Mouse (Mus musculus): ENCODE results near the gene Olfr90.
"Not testable (repeated sequence)": the region's sequence is repeated elsewhere in the genome, so short reads cannot be mapped to it uniquely, and the experiment has no call there.

The Olfr90 gene

DNA sequence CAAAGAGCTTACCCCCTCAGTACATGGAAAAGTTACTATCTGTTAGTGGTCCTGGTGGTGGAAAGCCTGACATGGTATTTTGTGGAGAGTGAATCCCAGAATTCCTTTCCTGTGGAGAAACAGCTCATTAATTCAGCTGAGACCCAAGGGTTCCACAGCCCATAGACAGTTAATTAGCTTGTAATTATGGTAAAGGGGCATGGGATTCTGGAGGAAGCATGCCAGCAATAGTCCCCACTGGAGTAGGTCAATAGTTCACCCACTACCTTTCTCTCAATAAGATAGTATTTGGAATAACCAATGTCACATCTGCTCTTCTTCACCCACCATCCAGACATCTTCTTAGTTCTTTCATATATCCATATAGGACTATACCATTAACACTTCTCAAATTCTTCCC is at the start of gene Olfr90:
Gene Olfr90 (minus strand): TSS at position 101 of the 400 bp plus-strand sequence.
- DNase-seq (ENCODE audit: low spot score in 2 of 2) = no peak

DNA sequence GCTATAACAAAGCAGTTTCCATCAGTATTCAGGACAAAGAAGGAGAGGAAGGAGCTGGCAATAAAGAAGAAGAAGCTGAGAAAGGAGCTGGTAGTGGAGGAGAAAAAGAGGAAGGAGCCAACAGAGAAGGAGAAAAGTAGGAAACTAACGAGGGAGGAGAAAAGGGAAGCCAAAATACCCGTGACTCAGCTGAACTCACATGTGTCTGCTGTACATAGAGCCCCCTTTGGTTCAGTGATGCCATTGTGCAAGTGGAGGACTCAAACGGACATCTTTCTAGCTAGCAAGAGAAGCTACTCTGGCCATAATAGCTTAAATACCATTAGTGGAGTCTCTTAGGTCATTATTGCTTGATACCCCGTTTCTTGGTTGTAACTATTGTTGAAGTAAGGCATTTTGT is 43.1 kb upstream of the Olfr90 start:
- not testable (repeated sequence) for DNase-seq (ENCODE audit: low spot score in 2 of 2)

DNA sequence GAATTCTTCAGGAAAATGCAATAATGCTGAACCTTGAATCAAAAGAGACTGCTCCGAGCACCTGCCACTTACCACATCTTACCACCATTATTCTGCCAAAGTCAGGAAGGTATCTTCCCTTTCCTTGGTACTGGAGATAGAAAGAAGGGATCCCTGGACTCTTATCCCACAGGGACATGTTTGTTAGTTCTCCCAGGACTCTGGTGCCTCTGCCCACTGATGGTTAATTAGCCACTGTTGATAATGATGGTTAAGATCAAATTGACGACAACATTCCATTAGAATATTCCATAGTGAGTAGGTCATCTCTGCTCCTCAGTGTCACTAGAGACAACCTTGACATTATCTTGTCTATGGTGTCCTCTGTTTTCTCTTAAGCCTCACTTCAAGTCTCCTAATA is 31.7 kb upstream of the Olfr90 start, which contains the start of gene Olfr92:
Gene Olfr92 (minus strand): TSS at position 101 of the 400 bp plus-strand sequence.
- no peak for DNase-seq (ENCODE audit: low spot score in 2 of 2)

DNA sequence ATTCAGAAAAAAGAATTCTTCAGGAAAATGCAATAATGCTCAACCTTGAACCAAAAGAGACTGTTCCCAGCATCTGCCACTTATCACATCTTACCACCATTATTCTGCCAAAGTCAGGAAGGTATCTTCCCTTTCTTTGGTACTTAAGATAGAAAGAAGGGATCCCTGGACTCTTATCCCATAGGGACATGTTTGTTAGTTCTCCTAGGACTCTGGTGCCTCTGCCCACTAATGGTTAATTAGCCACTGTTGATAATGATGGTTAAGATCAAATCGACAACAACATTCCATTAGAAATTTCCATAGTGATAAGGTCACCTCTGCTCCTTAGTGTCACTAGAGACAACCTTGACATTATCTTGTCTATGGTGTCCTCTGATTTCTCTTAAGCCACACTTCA is 9.9 kb upstream of the Olfr90 start, which contains the start of gene Olfr91:
Gene Olfr91 (minus strand): TSS at position 101 of the 400 bp plus-strand sequence.
- no peak for DNase-seq (ENCODE audit: low spot score in 2 of 2)

DNA sequence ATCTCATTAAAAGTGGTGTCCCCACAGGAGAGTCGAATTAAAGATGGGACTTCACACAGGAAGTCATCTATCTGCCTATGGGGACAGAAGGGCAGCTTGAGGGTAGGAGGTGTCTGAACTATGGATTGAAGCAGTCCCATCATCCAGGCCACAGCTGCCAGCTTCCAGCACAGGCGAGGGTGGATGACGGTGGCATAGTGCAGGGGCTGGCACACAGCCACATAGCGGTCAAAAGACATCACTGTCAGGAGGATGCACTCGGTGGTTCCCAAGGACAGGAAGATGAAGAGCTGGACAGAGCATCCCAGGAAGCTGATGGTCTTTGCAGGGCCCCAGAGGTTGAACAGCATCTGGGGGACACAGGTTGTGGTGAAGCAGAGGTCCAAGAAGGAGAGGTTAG is 5.0 kb upstream of the Olfr90 start:
- DNase-seq (ENCODE audit: low spot score in 2 of 2) = no peak

DNA sequence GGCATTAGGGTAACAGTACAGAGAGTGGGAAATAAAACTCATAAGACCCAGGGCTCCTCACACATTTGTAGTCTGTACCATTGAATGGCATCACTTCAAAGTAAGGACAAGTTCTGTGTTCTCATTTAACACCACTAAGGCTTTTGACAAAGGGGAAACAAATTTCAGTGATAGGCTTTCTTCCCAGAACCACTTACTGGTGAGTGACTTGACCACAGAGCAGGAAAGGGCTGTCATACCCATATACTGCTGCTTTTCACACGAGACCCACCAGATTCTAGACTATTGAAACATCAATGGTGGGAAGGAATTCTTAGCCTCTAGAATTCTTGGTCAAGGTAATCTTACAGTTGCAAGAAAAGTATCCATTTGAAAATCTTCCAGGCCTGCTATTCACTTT is 3.9 kb upstream of the Olfr90 start:
- DNase-seq (ENCODE audit: low spot score in 2 of 2) = no peak

DNA sequence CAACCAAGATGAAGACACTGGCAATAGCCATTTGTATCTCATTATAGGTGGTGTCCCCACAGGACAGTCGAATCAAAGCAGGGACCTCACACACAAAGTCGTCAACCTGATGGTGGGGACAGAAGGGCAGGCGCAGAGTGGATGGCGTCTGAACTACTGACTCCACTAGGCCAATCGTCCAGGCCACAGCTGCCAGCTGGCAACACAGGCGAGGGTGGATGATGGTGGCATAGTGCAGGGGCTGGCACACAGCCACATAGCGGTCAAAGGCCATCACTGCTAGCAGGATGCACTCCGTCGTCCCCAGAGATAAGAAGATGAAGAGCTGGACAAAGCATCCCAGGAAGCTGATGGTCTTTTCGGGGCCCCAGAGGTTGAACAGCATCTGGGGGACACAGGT is 2.8 kb downstream of the Olfr90 start:
- no peak for DNase-seq (ENCODE audit: low spot score in 2 of 2)

DNA sequence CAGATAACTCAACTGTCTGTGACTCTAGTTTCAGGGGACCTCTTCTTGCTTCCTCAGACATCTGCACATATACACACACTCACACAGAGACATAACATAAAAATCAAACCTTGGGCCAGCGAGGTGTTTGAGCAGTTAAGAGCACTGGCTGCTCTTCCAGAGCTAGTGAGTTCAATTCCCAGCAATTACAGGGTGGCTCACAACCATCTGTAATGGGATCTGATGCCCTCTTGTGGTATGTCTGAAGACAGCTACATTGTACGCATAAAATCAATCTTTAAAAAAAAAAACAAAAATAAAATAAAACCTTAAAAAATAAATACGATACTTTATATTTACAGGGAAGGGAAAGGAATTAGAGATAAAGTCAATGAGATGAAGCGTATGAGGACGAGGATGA is 3.7 kb downstream of the Olfr90 start:
- no peak for DNase-seq (ENCODE audit: low spot score in 2 of 2)

DNA sequence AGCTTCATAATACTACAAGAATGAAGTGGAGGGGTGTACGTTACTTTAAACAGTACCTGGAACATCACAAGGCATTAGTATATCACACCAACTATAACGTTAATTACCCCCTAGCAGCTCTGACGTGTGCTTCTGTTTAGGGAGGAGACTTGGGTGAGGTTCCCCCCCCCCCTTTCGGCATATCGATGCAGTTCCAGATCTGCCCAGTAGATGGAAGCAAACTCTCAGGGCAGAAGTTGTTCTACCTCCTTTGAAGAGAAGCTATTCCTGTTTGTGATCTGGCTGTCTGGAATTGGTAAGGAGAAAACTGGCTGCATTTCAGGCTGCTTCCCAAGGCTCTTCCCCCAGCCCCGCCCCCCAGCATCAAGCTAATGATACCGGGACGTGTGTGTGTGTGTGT is 5.0 kb downstream of the Olfr90 start:
- no peak for DNase-seq (ENCODE audit: low spot score in 2 of 2)

DNA sequence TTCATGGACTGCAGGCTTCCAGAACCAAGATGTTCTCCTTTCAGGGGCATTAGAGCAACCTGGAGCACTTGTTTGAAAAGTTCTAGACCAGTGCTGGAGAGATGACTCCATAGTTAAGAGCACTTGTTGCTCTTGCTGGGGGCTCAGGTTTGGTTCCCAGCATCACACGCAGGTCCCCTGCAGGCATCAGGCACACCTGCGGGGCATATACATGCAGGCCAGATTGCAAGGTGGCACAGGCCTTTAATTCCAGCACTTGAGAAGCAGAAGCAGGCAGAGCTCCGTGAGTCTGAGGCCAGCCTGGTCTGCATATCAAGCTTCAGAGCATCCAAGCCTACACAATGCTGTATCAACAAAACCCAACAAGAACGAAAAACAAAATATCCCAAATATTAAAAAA is 6.6 kb downstream of the Olfr90 start:
- DNase-seq (ENCODE audit: low spot score in 2 of 2) = no peak

DNA sequence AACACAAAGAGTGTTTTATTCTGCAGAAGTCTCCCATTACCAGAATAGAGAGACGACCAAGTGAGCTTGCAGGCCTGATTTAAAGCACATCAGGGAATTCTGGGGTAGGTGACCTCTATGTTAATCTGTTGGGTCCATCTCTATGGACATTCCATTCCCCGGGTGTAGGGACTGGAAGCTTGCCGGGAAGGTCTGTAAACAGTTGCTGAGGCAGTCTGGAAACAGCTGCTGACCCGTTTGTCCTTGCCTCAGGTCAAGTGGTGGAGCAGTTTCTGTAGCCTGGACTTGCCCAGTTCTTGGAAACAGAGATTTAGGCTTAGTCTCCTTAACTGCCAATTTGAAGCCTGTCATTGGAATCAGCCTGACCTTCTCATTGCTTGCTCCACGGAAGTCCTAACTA is 8.2 kb downstream of the Olfr90 start:
- DNase-seq (ENCODE audit: low spot score in 2 of 2) = no peak

DNA sequence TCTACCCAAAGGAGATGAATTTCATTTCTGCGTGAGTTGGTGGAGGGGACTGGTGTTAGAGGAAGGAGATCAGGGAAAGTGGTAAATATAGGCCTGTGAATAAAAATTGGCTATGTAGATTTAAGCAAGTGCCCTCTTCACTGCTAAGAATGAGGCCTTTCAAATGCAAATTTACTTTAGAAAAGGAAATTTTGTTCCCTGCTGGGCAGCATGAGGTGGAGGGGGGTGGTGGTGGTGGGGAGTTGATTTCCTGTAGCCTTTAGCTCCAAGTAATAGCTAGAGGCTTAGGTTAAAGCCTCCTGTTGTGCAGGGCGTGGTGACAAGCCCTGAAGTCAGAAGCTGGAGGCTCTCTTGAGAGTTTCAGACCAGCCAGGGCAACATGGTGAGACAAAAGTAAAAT is 9.3 kb downstream of the Olfr90 start:
- no peak for DNase-seq (ENCODE audit: low spot score in 2 of 2)

DNA sequence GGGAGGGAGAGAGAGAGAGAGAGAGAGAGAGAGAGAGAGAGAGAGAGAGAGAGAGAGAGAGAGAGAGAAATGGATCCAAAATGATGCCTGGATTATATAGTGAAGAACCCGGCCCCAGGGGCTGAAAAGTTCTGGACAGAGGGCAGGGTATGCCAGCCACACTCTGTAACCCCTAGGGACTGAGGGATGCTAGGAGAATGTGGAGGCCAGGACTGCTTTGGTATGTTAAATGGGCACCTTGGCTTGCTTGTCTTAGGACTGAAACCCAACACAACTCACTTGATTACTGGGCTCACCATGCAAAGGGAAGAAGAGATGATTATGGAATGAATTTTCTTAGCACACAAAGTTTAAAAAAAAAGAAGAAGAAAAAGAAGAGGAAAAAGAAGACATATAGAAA is 10.1 kb downstream of the Olfr90 start:
- no peak for DNase-seq (ENCODE audit: low spot score in 2 of 2)

DNA sequence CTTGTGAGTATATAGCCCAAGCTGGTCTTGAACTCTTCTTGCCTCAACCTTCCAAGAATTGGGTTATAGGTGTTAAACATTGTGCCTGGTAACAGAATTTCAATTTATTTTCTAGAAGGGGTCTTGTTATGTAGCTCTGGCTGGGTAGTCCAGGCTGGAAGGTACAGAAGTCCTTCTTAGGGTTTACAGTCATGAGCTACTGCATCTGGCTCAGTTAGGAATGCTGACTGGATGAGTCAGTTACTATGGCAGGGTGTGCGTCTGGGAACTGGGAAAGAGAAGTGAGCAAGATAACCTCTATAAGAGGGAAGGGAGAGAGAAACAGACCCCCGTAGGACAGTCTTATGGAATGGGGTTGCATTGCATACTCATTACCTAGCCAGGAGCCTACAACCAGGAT is 12.5 kb downstream of the Olfr90 start:
- DNase-seq (ENCODE audit: low spot score in 2 of 2) = no peak

DNA sequence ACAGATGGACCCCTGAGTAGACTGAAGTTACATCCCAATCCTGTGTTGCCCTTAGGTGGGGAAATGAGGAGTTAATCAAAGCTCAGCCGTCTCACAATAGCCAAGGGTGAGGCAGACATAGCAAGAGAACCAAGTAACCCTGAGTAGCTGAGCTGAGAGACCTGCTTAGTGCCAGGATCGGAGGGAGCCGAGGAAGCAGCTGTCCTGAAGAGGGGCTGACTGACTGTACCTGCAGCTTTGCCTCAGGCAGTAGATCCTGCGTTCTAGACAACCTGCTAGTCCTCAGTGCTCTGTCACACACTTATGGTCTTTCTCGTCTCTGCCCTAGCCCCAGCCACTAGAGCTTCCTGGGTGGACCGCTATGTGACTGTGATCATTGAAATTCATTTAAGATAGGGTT is 13.1 kb downstream of the Olfr90 start:
- no peak for DNase-seq (ENCODE audit: low spot score in 2 of 2)

DNA sequence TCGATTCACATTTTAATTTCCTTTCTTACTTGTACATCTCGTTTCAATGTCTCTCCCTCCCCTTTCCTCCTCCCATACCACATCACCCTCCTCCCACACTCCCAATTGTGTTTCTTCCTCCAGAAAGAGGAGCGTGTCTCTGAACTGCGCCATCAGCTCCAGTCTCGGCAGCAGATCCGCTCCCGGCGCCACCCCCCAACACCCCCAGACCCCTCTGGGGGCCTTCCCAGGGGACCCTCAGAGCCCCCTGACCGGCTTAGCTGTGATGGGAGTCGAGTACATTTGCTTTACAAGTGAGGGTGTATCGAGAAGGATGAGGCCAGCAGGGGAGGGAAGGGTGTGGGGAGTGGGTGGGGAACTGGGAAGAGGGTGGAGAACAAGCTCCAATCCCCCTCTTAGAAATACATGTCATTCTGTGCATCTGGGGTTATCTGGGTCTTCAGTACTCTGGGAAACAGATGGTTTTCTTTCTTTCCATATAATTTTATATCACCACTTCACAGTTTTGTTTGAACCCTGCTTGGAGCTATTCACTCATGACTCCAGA is 15.5 kb downstream of the Olfr90 start:
- DNase-seq (ENCODE audit: low spot score in 2 of 2) = peak in 1 of 2 experiments; percentile 8

DNA sequence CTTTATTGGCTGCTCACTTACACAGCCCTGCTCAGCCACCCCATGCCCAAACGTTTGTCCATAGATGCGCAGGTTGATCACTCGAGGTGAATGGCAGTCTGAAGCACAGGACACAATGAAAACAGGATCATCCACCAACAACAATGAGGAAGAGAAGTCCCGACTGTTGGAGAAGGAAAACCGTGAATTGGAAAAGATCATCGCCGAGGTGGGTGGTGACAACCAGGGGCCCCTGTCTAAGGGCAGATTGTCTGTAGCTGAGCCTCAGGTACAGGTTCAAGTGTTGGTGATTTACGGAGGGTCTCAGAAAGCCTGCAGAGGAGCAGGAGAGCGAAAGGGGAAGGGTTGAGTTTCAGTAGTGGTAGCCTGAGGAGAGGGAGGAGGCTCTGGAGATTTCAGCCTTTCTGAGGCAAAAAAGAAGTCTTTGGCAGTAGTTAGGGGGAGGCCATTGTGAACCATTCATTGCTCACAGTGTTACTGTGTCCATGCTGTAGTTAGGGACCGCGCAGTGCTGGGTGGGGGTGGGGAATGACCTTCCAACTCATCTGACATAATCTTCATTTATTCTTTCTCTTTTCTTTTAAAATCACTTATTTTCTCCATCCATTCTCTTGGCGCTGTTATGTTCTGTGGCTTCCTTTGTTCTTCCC is 16.1 kb downstream of the Olfr90 start:
- DNase-seq (ENCODE audit: low spot score in 2 of 2) = no peak

DNA sequence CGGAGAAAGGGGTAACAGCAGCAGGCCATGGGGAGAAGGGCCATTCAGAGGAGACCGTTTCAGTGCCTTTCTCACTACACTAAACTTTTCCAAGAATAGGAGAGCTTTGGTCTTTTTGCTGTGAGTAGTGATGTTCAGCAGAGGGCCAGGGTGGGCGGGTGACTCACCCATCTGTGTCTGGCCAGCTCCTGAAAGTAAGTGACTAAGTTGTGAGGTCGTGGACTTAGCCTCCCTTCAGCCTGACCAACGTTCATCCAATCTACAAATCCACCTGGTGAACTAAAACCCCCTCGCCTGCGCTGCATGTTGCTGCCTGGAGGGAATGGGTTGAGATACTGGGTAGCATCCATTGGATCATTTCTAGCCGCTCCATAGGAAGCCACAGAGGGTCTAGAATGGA is 18.2 kb downstream of the Olfr90 start:
- peak in 1 of 2 experiments; percentile 2 for DNase-seq (ENCODE audit: low spot score in 2 of 2)

DNA sequence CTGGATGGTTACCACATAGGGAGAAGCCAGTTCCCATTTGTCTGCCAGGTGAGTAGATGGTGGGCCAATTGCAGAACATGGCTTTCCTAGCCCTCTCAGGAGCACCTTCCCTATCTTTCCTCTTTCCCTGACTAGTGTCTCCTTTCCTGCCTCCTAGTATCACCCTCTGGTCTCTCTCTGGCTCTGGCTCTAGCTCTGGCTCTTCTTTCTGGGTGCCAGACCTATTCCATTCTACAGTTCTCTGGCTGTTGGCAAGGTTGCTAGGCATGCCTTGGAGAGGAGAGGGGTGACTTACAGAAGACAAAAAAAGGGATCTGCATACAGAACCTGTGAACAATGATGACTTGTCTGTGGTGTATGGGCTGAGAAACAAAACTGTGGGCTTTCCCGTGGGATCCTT is 20.4 kb downstream of the Olfr90 start:
- no peak for DNase-seq (ENCODE audit: low spot score in 2 of 2)

DNA sequence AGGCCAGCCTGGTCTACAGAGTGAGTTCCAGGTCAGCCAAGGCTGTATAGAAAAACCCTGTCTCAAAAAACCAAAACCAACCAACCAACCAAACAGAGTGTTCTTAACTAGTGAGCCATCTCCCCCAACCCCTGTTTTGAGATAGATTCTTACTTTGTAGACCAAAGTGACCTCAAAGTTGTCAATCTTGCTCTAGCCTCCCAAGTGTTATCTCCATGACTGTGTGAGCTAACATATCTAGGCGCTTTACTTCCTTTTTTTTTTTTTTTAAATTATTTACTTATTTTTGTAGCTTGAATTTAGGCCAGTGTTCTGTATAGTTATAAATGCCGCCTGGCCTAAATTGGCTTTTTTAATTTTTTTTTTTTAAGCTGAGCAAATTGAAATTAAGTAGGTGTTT is 22.3 kb downstream of the Olfr90 start:
- no peak for DNase-seq (ENCODE audit: low spot score in 2 of 2)

DNA sequence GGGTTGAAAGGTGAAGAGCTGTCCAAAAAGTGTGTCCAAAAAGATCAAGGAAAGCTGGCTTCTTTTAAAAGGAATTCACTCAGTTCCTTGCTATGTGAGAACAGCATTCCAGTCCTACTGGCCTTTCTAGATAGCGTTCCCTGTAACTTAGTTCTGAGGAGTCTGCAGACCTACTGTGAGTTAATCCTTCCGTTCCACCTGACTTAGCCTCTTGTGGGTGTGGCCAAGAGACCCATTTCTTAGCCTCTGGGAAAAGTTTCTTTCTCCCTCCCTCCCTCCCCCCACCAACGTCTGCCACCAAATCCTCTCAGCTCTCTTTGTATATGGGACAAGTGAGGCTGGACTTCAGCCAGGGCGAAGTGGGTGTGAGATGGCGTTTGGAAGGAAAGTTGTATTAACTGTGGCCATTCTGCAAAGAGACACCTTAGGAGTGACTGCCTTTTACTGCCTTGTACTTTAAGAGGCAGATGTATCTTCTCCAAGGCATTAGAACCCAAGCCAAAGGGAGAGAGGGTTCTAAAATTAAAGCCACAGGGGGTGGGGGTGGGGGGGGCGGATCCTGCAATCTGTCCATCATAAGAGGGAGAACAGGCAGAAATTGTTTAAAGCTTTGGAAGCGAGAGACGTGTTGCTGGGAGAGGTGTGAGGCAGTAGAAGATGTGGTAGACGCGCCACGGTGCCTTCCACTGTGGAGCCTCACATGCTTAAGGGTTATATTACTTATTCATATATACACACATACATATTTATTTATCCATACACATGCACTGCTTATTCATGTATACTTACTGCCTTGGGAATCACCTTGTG is 24.4 kb downstream of the Olfr90 start:
- DNase-seq (ENCODE audit: low spot score in 2 of 2) = no peak

DNA sequence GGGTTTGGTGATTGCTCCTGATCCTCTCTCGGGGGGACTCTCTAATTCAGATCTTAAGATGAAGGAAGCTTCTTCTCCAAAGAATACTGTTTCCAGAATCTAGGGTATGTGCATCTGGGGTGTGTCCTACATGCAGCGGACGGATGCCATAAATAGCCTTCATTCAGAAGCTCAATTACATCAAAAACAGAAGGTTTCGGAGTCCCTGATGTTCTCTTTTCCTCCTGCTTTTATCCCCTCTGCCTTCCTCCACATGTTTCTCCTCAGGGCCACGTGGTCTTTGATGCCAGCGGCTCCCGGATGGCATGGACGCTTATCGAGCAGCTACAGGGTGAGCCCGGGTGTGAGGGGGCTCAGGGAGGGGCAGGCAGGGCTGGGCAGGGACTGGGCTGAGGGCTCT is 25.2 kb downstream of the Olfr90 start:
- DNase-seq (ENCODE audit: low spot score in 2 of 2) = no peak

DNA sequence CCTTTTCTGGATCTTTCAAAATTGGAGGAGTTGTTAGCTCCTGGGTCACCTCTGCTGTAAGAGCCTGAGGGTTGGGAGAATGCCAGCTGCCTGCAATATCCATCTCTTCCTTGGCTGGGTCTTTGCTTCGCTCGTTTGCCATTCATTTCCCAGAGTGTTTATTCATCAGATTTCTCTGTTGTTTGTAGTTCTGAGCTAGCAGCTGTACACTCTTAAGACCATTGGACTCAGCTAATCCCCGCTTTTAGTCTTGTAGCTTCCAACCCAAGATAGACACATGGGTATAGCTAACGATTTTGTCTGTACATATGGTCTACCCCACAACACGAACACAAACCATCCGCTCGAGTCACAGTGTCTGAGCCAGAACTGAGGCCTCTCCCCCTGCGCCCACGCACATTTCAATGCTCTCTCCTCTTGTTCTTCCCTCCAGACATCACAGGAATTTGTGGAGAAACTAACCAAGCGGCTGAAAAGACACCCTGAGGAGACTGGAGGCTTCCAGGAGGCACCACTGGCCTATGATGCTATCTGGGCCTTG is 26.1 kb downstream of the Olfr90 start:
- DNase-seq (ENCODE audit: low spot score in 2 of 2) = peak in 1 of 2 experiments; percentile 42
